Mouse (Mus musculus): ENCODE measurements around the gene Wars. TPM values are rescaled to one million over a fixed set of nuclear protein-coding genes. Genes with fewer than 3 reads are reported as not detected.

Wars gene
- polyA plus RNA-seq (2014; fragmentation: Illumina TruSeq; extraction: RNeasy Lipid Tissue Mini Kit (QIAGEN cat#74804); ENCODE audit: low read depth, low replicate concordance), result 5.2 TPM

GRCm38 (mm10) chr12:108893715-108894431 is at the start of gene Wars:
Gene Wars (minus strand): TSS chr12:108894174.

GRCm38 (mm10) chr12:108892989-108893714 is 822 bp downstream of the Wars start, which contains the start of gene Wdr25:
Gene Wdr25 (plus strand): TSS chr12:108893631.

GRCm38 (mm10) chr12:108835840-108836409 is 58.0 kb downstream of the Wars start, which contains the start of the genes Slc25a29 and Slc25a47:
Gene Slc25a29 (minus strand): TSS chr12:108835883.
Gene Slc25a47 (plus strand): TSS chr12:108836046.

Other genes with a start within 250 kb of the Wars start
- not detected for gene Degs2, start 191.9 kb downstream of the Wars start, polyA plus RNA-seq (2014; fragmentation: Illumina TruSeq; extraction: RNeasy Lipid Tissue Mini Kit (QIAGEN cat#74804); ENCODE audit: low read depth, low replicate concordance)
- gene Yy1, start 101.2 kb downstream of the Wars start, polyA plus RNA-seq (2014; fragmentation: Illumina TruSeq; extraction: RNeasy Lipid Tissue Mini Kit (QIAGEN cat#74804); ENCODE audit: low read depth, low replicate concordance), result 47.5 TPM
- gene Slc25a29, start 58.3 kb downstream of the Wars start, polyA plus RNA-seq (2014; fragmentation: Illumina TruSeq; extraction: RNeasy Lipid Tissue Mini Kit (QIAGEN cat#74804); ENCODE audit: low read depth, low replicate concordance), result not detected
- gene Slc25a47, start 58.1 kb downstream of the Wars start, polyA plus RNA-seq (2014; fragmentation: Illumina TruSeq; extraction: RNeasy Lipid Tissue Mini Kit (QIAGEN cat#74804); ENCODE audit: low read depth, low replicate concordance), result 0.22 TPM
- 0.90 TPM for gene Wdr25, start 543 bp downstream of the Wars start, polyA plus RNA-seq (2014; fragmentation: Illumina TruSeq; extraction: RNeasy Lipid Tissue Mini Kit (QIAGEN cat#74804); ENCODE audit: low read depth, low replicate concordance)
- gene Begain, start 174.0 kb upstream of the Wars start, polyA plus RNA-seq (2014; fragmentation: Illumina TruSeq; extraction: RNeasy Lipid Tissue Mini Kit (QIAGEN cat#74804); ENCODE audit: low read depth, low replicate concordance), result 0.11 TPM

Measured in testis, adult 10 weeks (tissue).